Mouse (Mus musculus) CH12.LX (cell line): ENCODE results near the gene Alyref. TPM values are rescaled to one million over a fixed set of nuclear protein-coding genes. Genes with fewer than 3 reads are reported as not detected.

Source experiments
- DNase-seq: peaks from one replicate; pipeline ENCODE4 v3.0.0-alpha.2; 2013; ENCODE audit errors: extremely low read depth
- H3K27ac ChIP-seq: 2 replicates; pipeline ENCODE4 v1.5.1; 2012; ENCODE audit warnings: low read depth, mild to moderate bottlenecking, control low read depth, moderate library complexity; ENCODE audit not compliant: insufficient read depth
- H3K27me3 ChIP-seq: replicated peaks from 2 replicates; pipeline ENCODE3; 2012; ENCODE audit warnings: inconsistent platforms
- H3K36me3 ChIP-seq, 2 experiments: replicated peaks in 1 of 2; 2 replicates each; pipeline versions ENCODE3 to v1.6.1; 2012; ENCODE audit warnings: inconsistent platforms in 1 of 2, low read length in 1 of 2, mild to moderate bottlenecking in 1 of 2, mixed read lengths in 1 of 2, moderate library complexity in 1 of 2; ENCODE audit not compliant: control insufficient read depth in 1 of 2, insufficient read depth in 1 of 2
- H3K4me1 ChIP-seq, 2 experiments: 2 replicates each; pipeline ENCODE4 v1.6.1; 2012; ENCODE audit warnings: inconsistent platforms in 1 of 2, moderate library complexity in 1 of 2; ENCODE audit not compliant: insufficient read depth in 2 of 2, control insufficient read depth in 1 of 2
- H3K4me2 ChIP-seq: 2 replicates; pipeline ENCODE4 v1.6.1; 2012; ENCODE audit warnings: low read depth, mild to moderate bottlenecking, control low read depth; ENCODE audit not compliant: poor library complexity, insufficient read depth, severe bottlenecking
- H3K4me3 ChIP-seq, 3 experiments: fragments of 150-350 bp in 1 of 3; sonication (generic) in 1 of 3; replicated peaks in 1 of 3; 2 replicates each; pipeline versions ENCODE3 to v1.5.1; 2011 to 2012; ENCODE audit warnings: low read depth in 2 of 3, low read length in 2 of 3, mild to moderate bottlenecking in 2 of 3, moderate library complexity in 2 of 3, control low read depth in 1 of 3, improper control_type of control experiment in 1 of 3, inconsistent platforms in 1 of 3, mixed read lengths in 1 of 3; ENCODE audit not compliant: poor library complexity in 1 of 3
- H3K79me2 ChIP-seq: replicated peaks from 2 replicates; pipeline ENCODE4 v1.6.1; 2012; ENCODE audit warnings: mild to moderate bottlenecking, moderate library complexity; ENCODE audit not compliant: control insufficient read depth, poor library complexity, insufficient read depth, severe bottlenecking; ENCODE audit errors: extremely low read depth
- H3K9ac ChIP-seq: 2 replicates; pipeline ENCODE4 v1.6.1; 2012; ENCODE audit warnings: low read depth, mild to moderate bottlenecking, control low read depth, moderate library complexity; ENCODE audit not compliant: insufficient read depth
- H3K9me3 ChIP-seq: replicated peaks from 2 replicates; pipeline ENCODE3; 2012; ENCODE audit warnings: low read length, inconsistent platforms, mixed read lengths
- BHLHE40 ChIP-seq: IDR thresholded peaks from 2 replicates; pipeline ENCODE4 v1.6.1; 2011; ENCODE audit warnings: mild to moderate bottlenecking, low read depth, low read length, improper control_type of control experiment
- CHD1 ChIP-seq: IDR thresholded peaks from 2 replicates; pipeline ENCODE4 v1.6.1; 2012; ENCODE audit warnings: low read depth, low read length, improper control_type of control experiment, inconsistent platforms
- CHD2 ChIP-seq: IDR thresholded peaks from 2 replicates; pipeline ENCODE4 v1.6.1; 2011; ENCODE audit warnings: low read length, improper control_type of control experiment
- CTCF ChIP-seq, 2 experiments: IDR thresholded peaks in 1 of 2; conservative IDR thresholded peaks in 1 of 2; 2 replicates each; pipeline ENCODE4 v1.5.1; 2011 to 2012; ENCODE audit warnings: low read depth in 2 of 2, low read length in 2 of 2, improper control_type of control experiment in 1 of 2, inconsistent platforms in 1 of 2, mild to moderate bottlenecking in 1 of 2, moderate library complexity in 1 of 2
- EP300 ChIP-seq: IDR thresholded peaks from 2 replicates; pipeline ENCODE4 v1.6.1; 2011; ENCODE audit warnings: low read length, improper control_type of control experiment
- ETS1 ChIP-seq: conservative IDR thresholded peaks from 2 replicates; pipeline ENCODE4 v1.6.1; 2012; ENCODE audit warnings: low read depth, mild to moderate bottlenecking, inconsistent platforms, low read length, improper control_type of control experiment, moderate library complexity
- GABPA ChIP-seq: IDR thresholded peaks from 2 replicates; pipeline ENCODE4 v1.6.1; 2012; ENCODE audit warnings: low read depth, low read length, improper control_type of control experiment, inconsistent platforms; ENCODE audit not compliant: insufficient replicate concordance
- IRF4 ChIP-seq: IDR thresholded peaks from 2 replicates; pipeline ENCODE4 v1.6.1; 2014; ENCODE audit warnings: low read depth, mild to moderate bottlenecking, inconsistent platforms, low read length, improper control_type of control experiment
- JUN ChIP-seq: IDR thresholded peaks from 2 replicates; pipeline ENCODE4 v1.6.1; 2011; ENCODE audit warnings: low read depth, mild to moderate bottlenecking, low read length, improper control_type of control experiment, moderate library complexity; ENCODE audit not compliant: insufficient read depth
- KAT2A ChIP-seq: IDR thresholded peaks from 2 replicates; pipeline ENCODE4 v1.6.1; 2012; ENCODE audit warnings: low read length, improper control_type of control experiment, inconsistent platforms; ENCODE audit not compliant: insufficient replicate concordance
- MAX ChIP-seq: IDR thresholded peaks from 2 replicates; pipeline ENCODE4 v1.6.1; 2011; ENCODE audit warnings: low read length, improper control_type of control experiment
- MAZ ChIP-seq: IDR thresholded peaks from 2 replicates; pipeline ENCODE4 v1.6.1; 2012; ENCODE audit warnings: low read depth, mild to moderate bottlenecking, inconsistent platforms, low read length, improper control_type of control experiment, moderate library complexity
- MYC ChIP-seq: IDR thresholded peaks from 2 replicates; pipeline ENCODE4 v1.6.1; 2011; ENCODE audit warnings: low read depth, mild to moderate bottlenecking, improper control_type of control experiment, low read length
- NRF1 ChIP-seq: IDR thresholded peaks from 2 replicates; pipeline ENCODE4 v1.6.1; 2014; ENCODE audit warnings: low read depth, mild to moderate bottlenecking, inconsistent platforms, low read length, improper control_type of control experiment, moderate library complexity
- PAX5 ChIP-seq: IDR thresholded peaks from 2 replicates; pipeline ENCODE4 v1.6.1; 2012; ENCODE audit warnings: low read length, inconsistent platforms, mixed read lengths
- POLR2AphosphoS2 ChIP-seq: IDR thresholded peaks from 2 replicates; pipeline ENCODE4 v1.6.1; 2011; ENCODE audit warnings: low read depth, low read length, improper control_type of control experiment
- RAD21 ChIP-seq: IDR thresholded peaks from 2 replicates; pipeline ENCODE4 v1.6.1; 2011; ENCODE audit warnings: low read depth, mild to moderate bottlenecking, low read length, improper control_type of control experiment, moderate library complexity
- RCOR1 ChIP-seq: conservative IDR thresholded peaks from 2 replicates; pipeline ENCODE4 v1.6.1; 2012; ENCODE audit warnings: low read depth, mild to moderate bottlenecking, inconsistent platforms, low read length, improper control_type of control experiment
- TCF12 ChIP-seq: IDR thresholded peaks from 2 replicates; pipeline ENCODE4 v1.6.1; 2014; ENCODE audit warnings: low read depth, mild to moderate bottlenecking, inconsistent platforms, low read length, improper control_type of control experiment
- ZC3H11A ChIP-seq: IDR thresholded peaks from 2 replicates; pipeline ENCODE4 v1.6.1; 2012; ENCODE audit warnings: low read depth, mild to moderate bottlenecking, inconsistent platforms, low read length, improper control_type of control experiment
- ZMIZ1 ChIP-seq: IDR thresholded peaks from 2 replicates; pipeline ENCODE4 v1.6.1; 2012; ENCODE audit warnings: low read depth, mild to moderate bottlenecking, inconsistent platforms, low read length, improper control_type of control experiment
- dilution Hi-C: fragments of 300-500 bp; cut with MboI; formaldehyde crosslinking; loops from 2 replicates; pipeline ENCODE4 v1.14.3; 2020; ENCODE audit warnings: low sequenced_read_pairs; ENCODE audit not compliant: extremely low pct_unique_long_range_greater_than_20kb, extremely low pct_ligation_motif_present
- in situ Hi-C: fragments of 300-500 bp; cut with MboI; formaldehyde crosslinking; loops from 3 replicates; pipeline ENCODE4 v1.14.3; 2019; ENCODE audit warnings: low sequenced_read_pairs, low pct_ligation_motif_present, low pct_unique_long_range_greater_than_20kb, mixed read lengths
- polyA plus RNA-seq: library from polyadenylated mRNA; unstranded; fragments of >175 nt; gene quantifications from 2 replicates; pipeline ENCODE4 v1.2.1, GENCODE M21; 2012; ENCODE audit warnings: low read depth; ENCODE audit not compliant: insufficient read length
- total RNA-seq, 2 experiments: library from RNA; depleted of rRNA; stranded (reverse); fragments of 300-350 nt in 1 of 2; fragments of >200 nt in 1 of 2; gene quantifications; 2 replicates each; pipeline ENCODE4 v1.2.3; 2012 to 2014

Gene Alyref
- total and polyA plus RNA-seq, 3 experiments = 358 to 582 (median 451) TPM

DNA sequence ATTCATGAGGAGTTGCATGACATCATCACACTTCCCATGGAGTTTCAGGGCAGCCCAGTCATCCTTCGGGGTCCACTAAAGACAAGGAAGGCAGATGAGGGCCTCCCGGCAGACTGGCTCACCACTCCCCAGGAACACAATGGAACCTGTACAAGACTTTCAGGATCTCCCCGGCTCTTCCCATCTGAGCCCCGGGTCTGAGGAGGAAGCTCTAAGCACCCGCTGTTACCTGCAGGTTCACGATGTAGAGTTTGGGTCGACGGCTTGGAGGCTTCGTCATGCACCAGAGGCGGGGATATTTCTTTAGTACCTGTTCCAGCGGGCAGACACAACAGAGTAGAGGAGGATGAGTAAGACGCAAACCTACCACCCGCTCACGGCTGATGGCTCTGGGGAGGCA is 22.0 kb upstream of the Alyref start:
- H3K79me2 ChIP-seq = peaks cover 41% of the 10 kb centered on the region
- H3K4me2 ChIP-seq = no peak overlapping the region
- no peak for DNase-seq
- dilution Hi-C loops (no loop called here), in situ Hi-C loops (loop anchor here (10.0 kb wide), 1 partner anchor 65 kb away; no protein-coding TSS in a partner anchor)
- H3K27me3 ChIP-seq = no peaks in the 10 kb centered on the region
- H3K36me3 ChIP-seq = peaks cover 52 to 70% of the 10 kb centered on the region in 2 experiments
- no peaks in the 10 kb centered on the region for H3K9me3 ChIP-seq
- no peak overlapping the region for H3K4me3 ChIP-seq
- peaks cover 9 to 44% of the 10 kb centered on the region in 2 experiments for H3K4me1 ChIP-seq
- no peak overlapping the region for H3K9ac ChIP-seq
- TF ChIP-seq ETS1 (no peak), MAZ (no peak), KAT2A (no peak), POLR2AphosphoS2 (no peak)
- no peak overlapping the region for H3K27ac ChIP-seq

DNA sequence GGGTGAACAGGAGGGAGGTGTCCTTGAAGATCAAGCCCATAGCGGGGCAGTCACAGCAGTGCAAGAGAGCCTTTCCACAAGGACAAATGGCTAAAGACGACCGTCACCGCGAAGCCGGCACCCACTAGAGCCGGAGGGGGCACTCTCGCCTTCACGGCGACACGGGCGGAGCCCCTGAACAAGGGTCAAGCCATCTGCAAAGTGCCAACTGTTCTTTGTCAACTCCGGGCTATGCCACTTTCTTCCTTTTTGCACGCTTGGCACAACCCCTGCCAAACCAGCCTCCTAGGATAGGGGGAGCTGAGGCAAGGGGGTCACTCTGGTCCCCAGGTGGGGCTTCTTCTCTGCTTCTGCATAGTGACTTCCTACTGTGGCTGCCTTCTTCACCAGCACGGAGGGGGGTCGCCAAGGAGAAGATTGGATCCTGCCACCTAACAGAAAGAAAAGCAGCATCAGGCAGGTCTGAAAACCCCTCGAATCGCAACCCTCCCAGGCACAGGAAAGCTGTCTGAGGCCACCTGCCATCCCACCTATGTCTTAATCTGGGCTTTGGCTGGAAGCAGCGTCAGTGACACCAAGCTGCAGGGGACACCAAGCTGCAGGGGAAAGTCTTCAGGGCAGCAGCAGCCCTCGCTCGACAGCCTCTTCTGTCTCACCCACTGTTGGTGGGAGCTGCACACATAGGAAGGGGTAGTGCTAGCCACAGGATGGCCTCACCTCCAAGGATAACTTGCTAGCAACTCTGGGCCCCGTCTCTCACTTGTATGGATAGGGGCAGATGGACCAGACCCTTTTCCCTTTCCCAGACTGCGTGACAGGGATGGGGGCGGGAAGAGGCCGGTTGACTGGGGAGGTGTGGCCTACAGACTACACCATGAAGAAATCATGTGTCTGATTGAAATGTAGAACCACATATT is 20.7 kb upstream of the Alyref start:
- Histone ChIP-seq H3K36me3 (peaks cover 60 to 80% of the 10 kb centered on the region in 2 experiments), H3K4me2 (no peak overlapping the region), H3K4me3 (no peak overlapping the region), H3K27ac (no peak overlapping the region), H3K79me2 (peaks cover 34% of the 10 kb centered on the region), H3K9me3 (no peaks in the 10 kb centered on the region), H3K9ac (no peak overlapping the region), H3K4me1 (peaks cover 8 to 48% of the 10 kb centered on the region in 2 experiments), H3K27me3 (no peaks in the 10 kb centered on the region)
- in situ Hi-C loops (no loop called here), dilution Hi-C loops (no loop called here)
- TF ChIP-seq BHLHE40 = no peak
- no peak for TF ChIP-seq MYC
- TF ChIP-seq TCF12 = no peak
- no peak for TF ChIP-seq RAD21
- TF ChIP-seq CHD1 = no peak
- TF ChIP-seq MAX = no peak
- TF ChIP-seq ZC3H11A = no peak
- no peak for TF ChIP-seq EP300
- TF ChIP-seq KAT2A = no peak
- no peak for TF ChIP-seq JUN
- no peak for TF ChIP-seq CTCF (conservative IDR thresholded peaks at IDR 0.05 in 1 of 2, IDR thresholded peaks at IDR 0.05 in 1 of 2; ENCODE audit: low read depth in 2 of 2, low read length in 2 of 2)
- no peak for TF ChIP-seq IRF4
- no peak for TF ChIP-seq GABPA
- no peak for TF ChIP-seq RCOR1
- no peak for TF ChIP-seq NRF1
- no peak for TF ChIP-seq PAX5
- no peak for TF ChIP-seq CHD2
- no peak for TF ChIP-seq ZMIZ1
- TF ChIP-seq ETS1 = no peak
- no peak for DNase-seq
